Mouse (Mus musculus): ENCODE results near the gene Ptprn2. TPM values are rescaled to one million over a fixed set of nuclear protein-coding genes. Genes with fewer than 3 reads are reported as not detected.

Gene Ptprn2
- total RNA-seq, 2 experiments from 2014 or later, result not detected

- no peak for ATAC-seq (replicated peaks; ENCODE audit: low FRiP score, low TSS enrichment, poor library complexity, severe bottlenecking)
Observed at GRCm38 (mm10) chr12:117221909-117222308, 736.4 kb downstream of the Ptprn2 start.

GRCm38 (mm10) chr12:117224036-117224435 is 738.5 kb downstream of the Ptprn2 start:
- no peak for ATAC-seq (replicated peaks; ENCODE audit: low FRiP score, low TSS enrichment, poor library complexity, severe bottlenecking)

- no peak for ATAC-seq (replicated peaks; ENCODE audit: low FRiP score, low TSS enrichment, poor library complexity, severe bottlenecking)
Observed at GRCm38 (mm10) chr12:117227236-117227635, 741.7 kb downstream of the Ptprn2 start.

GRCm38 (mm10) chr12:117229442-117229841 is 743.9 kb downstream of the Ptprn2 start:
- no peak for ATAC-seq (replicated peaks; ENCODE audit: low FRiP score, low TSS enrichment, poor library complexity, severe bottlenecking)

GRCm38 (mm10) chr12:117230282-117230681 is 744.8 kb downstream of the Ptprn2 start:
- ATAC-seq (replicated peaks; ENCODE audit: low FRiP score, low TSS enrichment, poor library complexity, severe bottlenecking), result no peak

GRCm38 (mm10) chr12:117231850-117232249 is 746.3 kb downstream of the Ptprn2 start:
- no peak for ATAC-seq (replicated peaks; ENCODE audit: low FRiP score, low TSS enrichment, poor library complexity, severe bottlenecking)

GRCm38 (mm10) chr12:117235114-117235513 is 749.6 kb downstream of the Ptprn2 start:
- no peak for ATAC-seq (replicated peaks; ENCODE audit: low FRiP score, low TSS enrichment, poor library complexity, severe bottlenecking)

- ATAC-seq (replicated peaks; ENCODE audit: low FRiP score, low TSS enrichment, poor library complexity, severe bottlenecking), result no peak
Observed at GRCm38 (mm10) chr12:117236020-117236734, 750.7 kb downstream of the Ptprn2 start.

- no peak for ATAC-seq (replicated peaks; ENCODE audit: low FRiP score, low TSS enrichment, poor library complexity, severe bottlenecking)
Observed at GRCm38 (mm10) chr12:117236981-117237380, 751.5 kb downstream of the Ptprn2 start.

GRCm38 (mm10) chr12:117239927-117240715 is 754.6 kb downstream of the Ptprn2 start:
- no peak for ATAC-seq (replicated peaks; ENCODE audit: low FRiP score, low TSS enrichment, poor library complexity, severe bottlenecking)

GRCm38 (mm10) chr12:117242181-117242580 is 756.7 kb downstream of the Ptprn2 start:
- ATAC-seq (replicated peaks; ENCODE audit: low FRiP score, low TSS enrichment, poor library complexity, severe bottlenecking), result 0 out of 2 replicates have a peak, but pooled peaks have one; percentile 39

GRCm38 (mm10) chr12:117245885-117246478 is 760.5 kb downstream of the Ptprn2 start:
- no peak for ATAC-seq (replicated peaks; ENCODE audit: low FRiP score, low TSS enrichment, poor library complexity, severe bottlenecking)

GRCm38 (mm10) chr12:117250465-117250864 is 764.9 kb downstream of the Ptprn2 start:
- no peak for ATAC-seq (replicated peaks; ENCODE audit: low FRiP score, low TSS enrichment, poor library complexity, severe bottlenecking)

GRCm38 (mm10) chr12:117251663-117252425 is 766.3 kb downstream of the Ptprn2 start:
- ATAC-seq (replicated peaks; ENCODE audit: low FRiP score, low TSS enrichment, poor library complexity, severe bottlenecking), result peak; percentile 91

GRCm38 (mm10) chr12:117252426-117252779 is 766.9 kb downstream of the Ptprn2 start:
- ATAC-seq (replicated peaks; ENCODE audit: low FRiP score, low TSS enrichment, poor library complexity, severe bottlenecking), result peak; percentile 78

- no peak for ATAC-seq (replicated peaks; ENCODE audit: low FRiP score, low TSS enrichment, poor library complexity, severe bottlenecking)
Observed at GRCm38 (mm10) chr12:117254356-117254755, 768.8 kb downstream of the Ptprn2 start.

- no peak for ATAC-seq (replicated peaks; ENCODE audit: low FRiP score, low TSS enrichment, poor library complexity, severe bottlenecking)
Observed at GRCm38 (mm10) chr12:117255325-117255724, 769.8 kb downstream of the Ptprn2 start.

- no peak for ATAC-seq (replicated peaks; ENCODE audit: low FRiP score, low TSS enrichment, poor library complexity, severe bottlenecking)
Observed at GRCm38 (mm10) chr12:117255776-117256342, 770.3 kb downstream of the Ptprn2 start.

- no peak for ATAC-seq (replicated peaks; ENCODE audit: low FRiP score, low TSS enrichment, poor library complexity, severe bottlenecking)
Observed at GRCm38 (mm10) chr12:117256849-117257204, 771.3 kb downstream of the Ptprn2 start.
